Mouse (Mus musculus) embryonic facial prominence, embryonic 15.5 days (tissue): ENCODE data around the gene Sccpdh. TPM values are rescaled to one million over a fixed set of nuclear protein-coding genes. Genes with fewer than 3 reads are reported as not detected.
A peak's percentile ranks its signal among the peaks of the same experiment; 100 is the strongest.
"Not testable (repeated sequence)": the region's sequence is repeated elsewhere in the genome, so short reads cannot be mapped to it uniquely, and the experiment has no call there.

Source experiments
- ATAC-seq: fragments of 200-750 bp; cut with Nextera tagmentation; 2 replicates; pipeline ENCODE4 v1.8.0; 2017; ENCODE audit warnings: low read depth, moderate TSS enrichment; ENCODE audit not compliant: insufficient number of reproducible peaks, low FRiP score, low TSS enrichment
- H3K27ac ChIP-seq: fragments of 300-500 bp; sonication (generic); replicated peaks from 2 replicates; pipeline ENCODE4 v1.5.1; 2015; ENCODE audit warnings: mild to moderate bottlenecking, inconsistent platforms
- H3K27me3 ChIP-seq: fragments of 300-500 bp; sonication (generic); 2 replicates; pipeline ENCODE4 v1.6.1; 2015; ENCODE audit warnings: inconsistent platforms
- H3K36me3 ChIP-seq: fragments of 300-500 bp; sonication (generic); 2 replicates; pipeline ENCODE4 v1.6.1; 2015; ENCODE audit warnings: mild to moderate bottlenecking, inconsistent platforms
- H3K4me1 ChIP-seq: fragments of 300-500 bp; sonication (generic); 2 replicates; pipeline ENCODE4 v1.6.1; 2015; ENCODE audit warnings: inconsistent platforms
- H3K4me2 ChIP-seq: fragments of 300-500 bp; sonication (generic); replicated peaks from 2 replicates; pipeline ENCODE4 v1.6.1; 2015; ENCODE audit warnings: mild to moderate bottlenecking, inconsistent platforms
- H3K4me3 ChIP-seq: fragments of 300-500 bp; sonication (generic); replicated peaks from 2 replicates; pipeline ENCODE4 v1.5.1; 2015; ENCODE audit warnings: mild to moderate bottlenecking, inconsistent platforms
- H3K9ac ChIP-seq: fragments of 300-500 bp; sonication (generic); 2 replicates; pipeline ENCODE4 v1.6.1; 2015; ENCODE audit warnings: inconsistent platforms
- H3K9me3 ChIP-seq: fragments of 300-500 bp; sonication (generic); replicated peaks from 2 replicates; pipeline ENCODE4 v1.6.1; 2016; ENCODE audit warnings: inconsistent platforms
- WGBS: fragments of 180-500 bp; shearing (Covaris S2); methylation state at CpG from one replicate; pipeline ENCODE4 v1.1.7; 2015; 5-methylcytosine and 5-hydroxymethylcytosine counted together
- polyA plus RNA-seq: library from polyadenylated mRNA; unstranded; fragments of >200 nt; fragmentation: Nextera tagmentation; extraction: Ambion mirVana; gene quantifications from 2 replicates; pipeline ENCODE4 v1.2.1, GENCODE M21; 2015

Gene Sccpdh
- polyA plus RNA-seq, 1 experiment from 2014 or later = 71.9 TPM

DNA sequence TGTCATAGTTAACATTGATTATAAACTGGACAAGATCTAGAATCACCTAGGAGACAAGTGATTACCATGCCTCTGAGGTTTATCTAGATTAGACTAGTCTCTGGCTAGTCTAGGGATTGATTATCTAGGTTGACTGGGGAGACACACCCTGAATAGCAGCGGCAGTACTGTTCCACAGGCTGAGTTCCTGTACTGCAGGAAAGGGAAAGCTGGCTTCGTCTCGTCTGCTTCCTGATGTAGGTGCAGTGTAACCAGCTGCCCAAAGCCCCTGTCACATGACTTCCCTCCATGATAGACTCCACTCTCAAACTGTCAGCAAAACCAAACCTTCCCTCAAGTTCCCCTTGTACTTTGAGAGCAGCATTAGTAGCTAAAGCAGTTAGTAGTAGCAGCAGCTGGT is 36.1 kb downstream of the Sccpdh start:
- no peak overlapping the region for H3K4me3 ChIP-seq
- no peak overlapping the region for H3K27ac ChIP-seq
- ATAC-seq = no peak
- H3K4me1 ChIP-seq = no peaks in the 10 kb centered on the region
- no peak overlapping the region for H3K9ac ChIP-seq
- WGBS = 65% methylated on average over 3 of the region's 3 CpGs
- no peak overlapping the region for H3K4me2 ChIP-seq
- H3K9me3 ChIP-seq = no peaks in the 10 kb centered on the region
- H3K27me3 ChIP-seq = no peaks in the 10 kb centered on the region
- no peaks in the 10 kb centered on the region for H3K36me3 ChIP-seq

DNA sequence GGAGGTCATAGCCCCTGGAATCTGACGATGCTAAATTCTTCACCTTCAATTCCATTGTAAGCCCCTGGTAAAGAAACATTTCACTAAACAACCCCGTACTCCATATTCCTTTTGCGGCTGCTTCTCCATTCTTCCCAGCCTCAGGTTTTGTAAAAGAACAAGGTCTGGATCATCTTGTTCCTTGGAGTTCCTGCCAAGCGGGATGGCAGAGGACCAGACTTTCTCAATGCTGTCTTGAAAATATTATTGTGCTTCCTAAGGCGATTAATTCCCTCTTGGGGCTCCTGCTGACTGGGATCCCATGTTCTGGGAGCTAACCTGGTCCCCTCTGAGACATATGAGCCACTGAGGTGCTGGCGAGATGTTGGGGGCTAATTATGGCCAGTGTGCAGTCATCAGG is 37.1 kb downstream of the Sccpdh start:
- H3K9ac ChIP-seq = no peak overlapping the region
- no peaks in the 10 kb centered on the region for H3K4me1 ChIP-seq
- H3K27me3 ChIP-seq = no peaks in the 10 kb centered on the region
- no peak overlapping the region for H3K4me3 ChIP-seq
- H3K9me3 ChIP-seq = no peaks in the 10 kb centered on the region
- H3K27ac ChIP-seq = no peak overlapping the region
- no peaks in the 10 kb centered on the region for H3K36me3 ChIP-seq
- WGBS = 80% methylated on average over 6 of the region's 6 CpGs
- no peak overlapping the region for H3K4me2 ChIP-seq
- ATAC-seq = no peak

DNA sequence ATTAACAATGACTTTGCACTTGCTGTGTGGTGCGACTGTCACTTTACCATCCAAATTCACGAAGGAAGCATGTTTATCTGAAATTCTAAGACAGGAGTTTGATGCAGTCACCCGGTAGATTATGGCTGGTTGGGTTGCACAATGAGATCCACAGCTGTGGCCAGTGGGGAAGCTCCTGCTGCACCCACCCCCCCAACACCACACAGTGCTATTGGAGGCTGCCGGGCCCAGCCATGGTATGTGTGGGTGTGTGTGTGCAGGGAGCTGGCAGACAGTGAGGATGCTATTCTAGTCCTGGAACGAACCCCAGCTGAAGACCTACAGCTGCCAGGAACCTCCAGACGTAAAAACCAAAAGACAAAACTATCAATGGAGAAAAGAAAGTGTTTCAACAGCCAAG is 41.4 kb downstream of the Sccpdh start:
- no peaks in the 10 kb centered on the region for H3K4me1 ChIP-seq
- no peak overlapping the region for H3K27ac ChIP-seq
- no peaks in the 10 kb centered on the region for H3K36me3 ChIP-seq
- no peaks in the 10 kb centered on the region for H3K27me3 ChIP-seq
- ATAC-seq = peak; percentile 79; the same call in 1 of the 2 replicates
- WGBS = 63% methylated on average over 6 of the region's 6 CpGs
- H3K4me3 ChIP-seq = no peak overlapping the region
- no peak overlapping the region for H3K4me2 ChIP-seq
- no peak overlapping the region for H3K9ac ChIP-seq
- no peaks in the 10 kb centered on the region for H3K9me3 ChIP-seq

DNA sequence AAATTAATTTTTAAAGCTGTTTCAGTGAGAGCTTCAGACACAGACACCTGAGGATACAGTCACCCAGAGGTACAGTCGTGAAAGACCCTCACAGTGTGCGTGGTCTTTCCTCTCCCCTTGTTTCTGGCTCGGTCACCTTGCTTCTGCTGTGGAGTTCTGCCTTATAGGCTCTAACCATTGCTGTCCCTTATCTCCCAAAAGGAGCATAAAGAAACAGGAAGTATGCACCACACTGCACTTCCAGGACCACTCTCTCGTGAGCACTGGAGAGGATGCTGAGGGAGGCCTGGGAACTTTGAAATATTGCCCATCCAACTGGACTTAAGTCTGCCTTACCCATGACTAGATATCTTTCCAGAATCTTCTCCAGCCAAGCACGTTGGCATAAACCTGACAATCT is 42.7 kb downstream of the Sccpdh start:
- H3K9ac ChIP-seq = no peak overlapping the region
- H3K27ac ChIP-seq = no peak overlapping the region
- WGBS = 86% methylated on average over 5 of the region's 5 CpGs
- no peaks in the 10 kb centered on the region for H3K4me1 ChIP-seq
- H3K36me3 ChIP-seq = no peaks in the 10 kb centered on the region
- no peaks in the 10 kb centered on the region for H3K27me3 ChIP-seq
- ATAC-seq = no peak
- no peak overlapping the region for H3K4me3 ChIP-seq
- H3K9me3 ChIP-seq = no peaks in the 10 kb centered on the region
- no peak overlapping the region for H3K4me2 ChIP-seq

DNA sequence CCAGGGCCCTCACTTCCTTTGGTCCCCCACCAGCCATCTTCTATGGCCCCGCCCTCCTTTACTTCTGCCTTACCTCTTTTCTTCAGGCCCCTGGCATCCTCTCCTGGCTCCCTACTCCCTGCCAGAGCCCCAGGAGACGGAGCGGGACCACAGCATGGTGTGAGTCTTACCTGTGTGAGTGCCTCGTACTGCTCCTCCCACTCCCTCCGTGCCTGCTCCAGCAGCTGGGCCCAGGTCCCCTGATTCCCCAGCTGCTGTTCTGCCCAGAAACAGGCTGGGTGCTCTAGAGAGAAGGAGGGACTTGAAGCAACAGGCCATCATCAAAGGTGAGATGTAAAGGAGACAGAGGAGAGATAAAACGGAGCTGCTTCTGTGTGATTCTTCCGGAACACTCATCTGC is 44.6 kb downstream of the Sccpdh start:
- H3K36me3 ChIP-seq = no peaks in the 10 kb centered on the region
- no peaks in the 10 kb centered on the region for H3K9me3 ChIP-seq
- H3K4me3 ChIP-seq = no peak overlapping the region
- no peak overlapping the region for H3K4me2 ChIP-seq
- H3K9ac ChIP-seq = no peak overlapping the region
- ATAC-seq = peak; percentile 63; the same call in 1 of the 2 replicates
- no peaks in the 10 kb centered on the region for H3K27me3 ChIP-seq
- no peak overlapping the region for H3K27ac ChIP-seq
- H3K4me1 ChIP-seq = no peaks in the 10 kb centered on the region
- WGBS = 81% methylated on average over 7 of the region's 7 CpGs

DNA sequence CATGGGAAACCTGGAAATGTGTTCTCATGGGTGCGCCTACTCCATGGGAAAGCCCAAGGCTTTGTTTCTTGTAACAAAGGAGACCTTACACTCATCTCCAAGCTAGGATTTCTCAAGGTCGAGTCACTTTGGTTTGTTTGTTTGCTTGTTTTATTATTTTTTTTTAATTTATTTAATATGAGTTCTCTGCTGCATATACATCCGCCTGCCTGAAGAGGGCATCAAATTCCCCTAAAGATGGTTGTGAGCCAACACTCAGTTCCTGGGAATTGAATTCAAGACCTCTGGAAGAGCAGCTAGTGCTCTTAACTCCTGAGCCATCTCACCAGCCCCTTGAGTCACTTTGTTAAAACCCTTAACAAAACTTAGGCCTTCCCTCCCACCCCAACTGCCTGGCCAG is 45.4 kb downstream of the Sccpdh start:
- H3K4me2 ChIP-seq = no peak overlapping the region
- no peaks in the 10 kb centered on the region for H3K36me3 ChIP-seq
- WGBS = 82% methylated on average over 3 of the region's 3 CpGs
- H3K9ac ChIP-seq = no peak overlapping the region
- H3K27ac ChIP-seq = no peak overlapping the region
- ATAC-seq = no peak
- no peaks in the 10 kb centered on the region for H3K9me3 ChIP-seq
- no peaks in the 10 kb centered on the region for H3K4me1 ChIP-seq
- no peak overlapping the region for H3K4me3 ChIP-seq
- H3K27me3 ChIP-seq = no peaks in the 10 kb centered on the region

DNA sequence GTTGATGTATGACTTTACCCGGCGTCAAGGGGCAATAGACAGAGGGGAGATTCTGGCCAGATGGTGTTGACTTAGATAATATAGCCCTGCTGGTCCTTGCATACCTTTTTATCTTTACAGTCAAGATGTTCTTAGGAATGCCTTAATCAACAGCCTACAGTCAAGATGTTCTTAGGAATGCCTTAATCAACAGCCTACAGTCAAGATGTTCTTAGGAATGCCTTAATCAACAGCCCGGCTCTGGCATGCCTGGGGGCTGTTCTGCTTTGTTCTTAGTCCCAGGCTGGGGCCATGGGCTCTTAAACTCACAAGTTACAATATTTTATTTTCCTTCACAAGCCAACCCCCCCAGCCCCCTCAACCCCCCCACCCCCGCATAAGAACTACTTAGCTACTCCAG is 47.3 kb downstream of the Sccpdh start:
- H3K9me3 ChIP-seq, H3K9ac ChIP-seq, H3K4me1 ChIP-seq, H3K27me3 ChIP-seq, H3K4me2 ChIP-seq, H3K36me3 ChIP-seq, H3K4me3 ChIP-seq, H3K27ac ChIP-seq, ATAC-seq: not testable (repeated sequence)
- 89% methylated on average over 3 of the region's 4 CpGs for WGBS

DNA sequence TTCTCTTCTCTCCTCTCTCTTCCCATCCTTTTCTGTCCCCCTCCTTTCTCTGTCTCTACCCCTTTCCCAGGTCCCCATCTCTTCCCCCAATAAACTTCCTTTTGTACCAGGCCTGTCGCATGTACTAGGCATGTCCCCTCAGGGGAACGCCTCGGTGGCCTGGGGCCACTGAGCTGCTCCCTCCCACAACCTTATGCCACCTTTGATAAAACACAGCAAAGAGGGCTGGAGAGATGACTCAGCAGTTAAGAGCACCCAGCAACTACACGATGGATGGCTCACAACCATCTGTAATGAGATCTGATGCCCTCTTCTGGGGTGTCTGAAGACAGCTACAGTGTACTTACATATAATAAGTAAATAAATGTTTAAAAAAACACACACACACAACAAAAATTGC is 47.8 kb downstream of the Sccpdh start:
- H3K9me3 ChIP-seq = no peaks in the 10 kb centered on the region
- no peak for ATAC-seq
- no peak overlapping the region for H3K4me2 ChIP-seq
- WGBS = 88% methylated on average over 4 of the region's 4 CpGs
- no peak overlapping the region for H3K4me3 ChIP-seq
- H3K4me1 ChIP-seq = no peaks in the 10 kb centered on the region
- no peaks in the 10 kb centered on the region for H3K27me3 ChIP-seq
- H3K27ac ChIP-seq = no peak overlapping the region
- no peaks in the 10 kb centered on the region for H3K36me3 ChIP-seq
- H3K9ac ChIP-seq = no peak overlapping the region

DNA sequence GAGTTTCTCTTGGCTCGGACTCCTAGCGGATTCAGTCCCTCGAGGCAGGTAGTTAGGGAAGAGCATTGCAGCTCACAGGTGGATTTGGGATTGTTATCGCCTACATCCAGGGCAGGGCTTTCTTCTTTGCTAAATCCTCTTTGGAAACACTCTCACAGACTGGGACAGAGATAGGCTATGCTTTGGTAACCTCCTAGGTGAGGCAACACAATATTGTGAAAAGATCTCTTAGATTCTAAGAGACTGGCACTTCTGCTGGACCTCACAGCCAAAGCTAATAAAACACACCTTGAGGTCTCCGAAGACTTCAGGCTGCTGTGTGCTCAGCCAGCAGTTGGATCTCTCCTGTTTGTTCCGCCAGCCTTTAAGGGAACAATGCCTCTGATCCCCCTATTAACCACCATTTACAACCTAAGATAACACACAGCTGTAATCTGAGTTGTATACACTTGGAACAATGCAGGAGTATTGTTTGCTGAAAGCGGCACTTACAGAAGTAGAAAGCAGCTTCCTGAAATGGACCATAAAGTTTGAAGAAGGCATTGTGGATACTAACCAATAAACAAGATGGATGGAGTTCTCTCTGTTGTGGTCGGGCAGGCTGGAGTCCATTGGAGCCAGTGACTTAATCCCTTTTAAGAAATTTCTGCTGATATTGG is 54.9 kb downstream of the Sccpdh start:
- WGBS = 76% methylated on average over 8 of the region's 8 CpGs
- H3K27me3 ChIP-seq = no peaks in the 10 kb centered on the region
- no peaks in the 10 kb centered on the region for H3K36me3 ChIP-seq
- no peaks in the 10 kb centered on the region for H3K9me3 ChIP-seq
- no peaks in the 10 kb centered on the region for H3K4me1 ChIP-seq
- no peak overlapping the region for H3K27ac ChIP-seq
- ATAC-seq = no peak
- H3K9ac ChIP-seq = no peak overlapping the region
- no peak overlapping the region for H3K4me2 ChIP-seq
- H3K4me3 ChIP-seq = no peak overlapping the region

DNA sequence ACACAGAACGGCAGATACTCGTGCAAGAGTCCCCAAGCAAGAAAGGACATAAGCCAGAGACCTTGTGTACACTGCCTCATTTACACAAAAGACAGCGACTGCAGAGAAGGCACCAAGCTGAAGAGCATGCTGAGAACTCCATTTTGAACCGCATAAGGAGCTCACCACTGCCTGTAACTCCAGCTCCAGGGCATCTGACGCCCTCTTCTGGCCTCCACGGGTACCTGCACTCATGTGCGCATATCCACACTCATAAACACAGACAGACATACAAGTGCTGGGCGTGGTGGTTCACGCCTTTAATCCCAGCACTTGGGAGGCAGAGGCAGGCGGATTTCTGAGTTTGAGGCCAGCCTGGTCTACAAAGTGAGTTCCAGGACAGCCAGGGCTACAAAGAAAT is 60.7 kb downstream of the Sccpdh start:
- H3K4me3 ChIP-seq = no peak overlapping the region
- 88% methylated on average over 10 of the region's 10 CpGs for WGBS
- no peaks in the 10 kb centered on the region for H3K27me3 ChIP-seq
- no peak overlapping the region for H3K4me2 ChIP-seq
- no peaks in the 10 kb centered on the region for H3K9me3 ChIP-seq
- no peaks in the 10 kb centered on the region for H3K4me1 ChIP-seq
- no peak overlapping the region for H3K9ac ChIP-seq
- ATAC-seq = no peak
- H3K36me3 ChIP-seq = no peaks in the 10 kb centered on the region
- H3K27ac ChIP-seq = no peak overlapping the region

DNA sequence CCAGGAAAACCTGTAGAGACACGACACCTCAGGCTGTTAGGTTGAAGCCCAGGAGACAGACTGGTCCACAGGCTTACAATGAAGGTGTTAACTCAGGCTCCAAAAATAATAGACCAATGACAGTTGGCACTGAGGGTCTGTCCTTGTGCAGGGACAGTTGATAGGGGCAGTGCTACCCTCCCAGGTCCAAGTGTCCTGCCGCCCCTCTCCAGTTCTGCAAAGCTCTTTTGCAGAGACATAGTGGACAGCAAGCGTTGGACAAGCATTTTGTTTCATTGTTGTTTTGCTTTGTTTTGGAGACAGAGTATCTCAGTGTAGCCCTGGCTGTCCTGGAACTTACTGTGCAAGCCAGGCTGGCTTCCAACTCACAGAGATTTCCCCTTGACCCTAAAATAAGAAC is 63.4 kb downstream of the Sccpdh start:
- Histone ChIP-seq H3K4me3 (no peak overlapping the region), H3K4me2 (no peak overlapping the region), H3K9me3 (no peaks in the 10 kb centered on the region), H3K4me1 (no peaks in the 10 kb centered on the region), H3K27me3 (no peaks in the 10 kb centered on the region), H3K27ac (no peak overlapping the region), H3K9ac (no peak overlapping the region), H3K36me3 (no peaks in the 10 kb centered on the region)
- no peak for ATAC-seq
- 90% methylated on average over 3 of the region's 3 CpGs for WGBS
